Mouse (Mus musculus): ENCODE data around the gene Ptpn22.
A peak's percentile ranks its signal among the peaks of the same experiment; 100 is the strongest.
"Not testable (repeated sequence)": the region's sequence is repeated elsewhere in the genome, so short reads cannot be mapped to it uniquely, and the experiment has no call there.

The Ptpn22 gene

DNA sequence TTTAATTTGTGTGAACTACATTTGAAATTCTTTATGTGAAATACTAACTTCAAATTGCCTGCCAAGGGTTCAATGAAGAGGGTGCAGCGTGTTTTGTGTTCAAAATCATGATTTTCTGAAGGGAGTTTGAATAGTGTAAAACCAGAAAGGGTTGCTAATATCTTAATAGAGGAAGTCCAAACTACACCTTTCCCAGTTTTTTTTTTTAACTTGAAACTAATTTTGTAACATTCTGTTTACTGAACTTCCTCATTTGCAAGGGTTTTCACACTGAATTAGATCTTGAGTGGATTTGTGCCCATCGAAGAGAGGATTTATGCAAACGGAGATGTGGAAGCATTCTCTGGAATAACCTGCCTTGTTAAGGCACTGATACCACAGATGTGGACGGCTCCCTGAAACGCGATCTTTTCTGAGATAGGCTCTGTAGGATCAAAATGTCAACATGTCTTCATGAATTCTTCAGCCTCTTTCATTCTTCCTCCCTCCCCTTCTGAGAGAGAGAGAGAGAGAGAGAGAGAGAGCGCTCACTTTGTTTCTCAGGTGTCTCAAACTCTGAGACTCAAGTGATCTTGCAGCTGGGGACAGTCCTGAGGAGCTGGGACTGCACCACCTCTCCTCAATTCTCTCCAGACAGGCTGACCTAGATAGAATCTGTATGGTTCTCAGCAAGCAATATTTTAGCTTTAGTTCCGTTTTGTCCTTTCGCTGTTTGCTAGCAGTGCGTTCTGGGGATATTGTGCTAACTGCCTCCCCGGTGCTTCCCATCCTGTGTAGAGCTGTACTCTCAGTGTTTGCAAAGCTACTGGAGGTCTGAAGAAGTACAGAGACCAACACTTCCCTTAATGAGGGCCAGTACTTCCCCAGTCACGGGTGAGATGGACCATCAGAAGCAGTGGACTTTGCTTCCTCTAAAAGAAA is at the start of gene Ptpn22:
Ptpn22 (plus strand) TSS at position 915 of the 921 bp plus-strand sequence.
- no peak for DNase-seq (ENCODE audit: low spot score in 2 of 2)

DNA sequence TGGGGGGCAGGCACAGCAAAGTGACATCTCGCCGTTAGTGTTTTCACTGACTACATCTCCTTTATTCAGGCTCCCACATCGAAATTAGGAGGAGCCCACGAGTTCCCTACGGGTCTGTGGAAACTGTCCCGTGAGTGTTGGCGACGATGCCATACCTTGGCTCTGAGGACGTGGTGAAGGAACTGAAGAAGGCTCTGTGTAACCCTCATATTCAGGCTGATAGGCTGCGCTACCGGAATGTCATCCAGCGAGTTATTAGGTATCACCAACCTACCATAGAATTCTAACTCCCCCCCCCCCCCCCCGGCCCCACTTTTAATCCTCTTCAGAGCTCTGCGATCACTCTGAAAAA is 49.8 kb upstream of the Ptpn22 start:
- no peak for DNase-seq (ENCODE audit: low spot score in 2 of 2)

DNA sequence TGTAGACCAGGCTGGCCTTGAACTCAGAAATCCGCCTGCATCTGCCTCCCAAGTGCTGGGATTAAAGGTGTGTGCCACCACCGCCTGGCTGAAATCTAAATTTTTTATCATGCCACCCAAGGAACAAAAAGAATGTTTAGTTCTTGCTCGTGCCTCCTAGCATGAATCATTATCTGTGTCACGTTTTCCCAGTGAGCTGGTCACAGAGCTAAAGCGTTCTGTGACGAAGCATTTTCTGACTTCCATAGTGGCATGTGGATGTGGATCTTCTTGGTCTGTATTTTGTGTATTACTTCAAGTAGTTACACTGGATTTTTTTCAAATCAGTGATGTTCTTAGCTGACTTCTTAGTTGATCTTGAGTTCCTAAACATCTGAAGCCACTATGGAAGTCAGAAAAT is 48.6 kb upstream of the Ptpn22 start:
- DNase-seq (ENCODE audit: low spot score in 2 of 2): no peak

DNA sequence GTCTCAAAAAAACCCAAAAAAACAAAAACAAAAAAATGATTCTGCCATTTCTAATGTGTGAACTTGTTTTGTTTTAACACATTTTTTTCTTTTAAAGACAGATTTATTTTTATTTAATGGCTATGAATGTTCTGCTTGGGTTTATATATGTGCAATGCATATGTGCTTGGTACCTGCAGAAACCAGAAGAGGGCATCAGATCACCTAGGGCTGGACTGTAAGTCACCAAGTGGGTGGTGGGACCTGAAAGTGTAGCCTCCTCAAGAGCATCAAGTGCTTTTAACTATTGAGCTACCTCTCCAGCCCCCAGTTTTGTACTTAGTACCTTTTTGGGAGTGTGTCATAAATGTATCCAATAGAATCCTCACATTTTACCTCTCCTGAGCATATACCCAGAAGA is 32.0 kb upstream of the Ptpn22 start:
- no peak for DNase-seq (ENCODE audit: low spot score in 2 of 2)

DNA sequence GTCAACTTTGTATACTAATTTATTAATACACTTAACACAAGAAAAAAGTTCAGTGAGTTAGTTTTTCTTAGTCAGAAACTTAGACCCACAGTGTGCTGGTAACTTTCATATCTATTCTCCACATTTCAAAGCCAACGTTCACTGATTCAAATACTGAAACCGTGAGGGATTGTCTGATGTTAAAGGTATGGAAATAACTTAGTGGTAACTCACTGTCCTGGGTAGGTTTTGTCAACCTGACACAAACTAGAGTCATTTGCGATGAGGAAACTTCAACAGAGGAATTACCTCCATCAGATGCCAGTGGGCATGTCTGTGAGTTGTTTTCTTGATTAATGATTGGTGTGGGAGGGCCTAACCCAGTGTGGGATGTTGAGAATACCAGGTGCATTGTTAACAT is 30.6 kb upstream of the Ptpn22 start:
- DNase-seq (ENCODE audit: low spot score in 2 of 2): no peak

DNA sequence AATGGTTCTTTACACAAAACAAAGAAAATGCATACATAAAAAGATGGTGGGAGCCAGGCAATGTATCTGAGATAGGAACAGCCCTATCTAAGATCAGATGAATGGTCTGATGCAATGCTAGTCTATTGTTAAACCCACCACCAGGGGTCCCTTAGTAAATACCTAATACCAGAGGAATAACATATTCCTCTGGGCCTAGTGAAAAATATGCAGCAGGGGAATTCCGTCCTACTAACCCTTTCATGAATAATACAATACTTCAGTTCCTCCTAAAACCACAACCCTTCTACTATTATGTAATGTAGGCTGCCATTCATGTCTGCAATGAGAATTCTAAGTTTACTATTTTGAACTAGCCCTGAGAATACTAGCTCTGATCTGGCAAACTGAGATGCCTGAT is 28.9 kb upstream of the Ptpn22 start:
- DNase-seq (ENCODE audit: low spot score in 2 of 2): not testable (repeated sequence)

DNA sequence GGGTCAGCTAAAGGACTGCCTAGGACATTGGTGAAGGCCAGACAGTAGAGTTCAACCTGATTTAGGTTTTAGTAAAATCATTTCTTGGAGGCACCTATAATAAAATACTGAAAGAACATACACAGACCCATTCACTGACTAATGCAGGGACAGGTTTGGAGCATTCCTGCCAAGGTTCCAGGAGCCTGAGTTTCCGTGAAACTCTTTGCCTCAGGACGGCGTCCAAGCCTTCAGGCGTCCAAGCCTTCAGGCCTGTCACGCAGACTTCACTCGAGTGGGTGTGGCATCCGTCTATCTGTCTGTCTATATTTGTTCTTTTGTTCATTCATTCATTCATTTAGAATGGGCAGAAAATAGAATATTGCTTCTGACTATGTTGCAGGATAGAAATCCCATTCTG is 28.4 kb upstream of the Ptpn22 start:
- DNase-seq (ENCODE audit: low spot score in 2 of 2): no peak

DNA sequence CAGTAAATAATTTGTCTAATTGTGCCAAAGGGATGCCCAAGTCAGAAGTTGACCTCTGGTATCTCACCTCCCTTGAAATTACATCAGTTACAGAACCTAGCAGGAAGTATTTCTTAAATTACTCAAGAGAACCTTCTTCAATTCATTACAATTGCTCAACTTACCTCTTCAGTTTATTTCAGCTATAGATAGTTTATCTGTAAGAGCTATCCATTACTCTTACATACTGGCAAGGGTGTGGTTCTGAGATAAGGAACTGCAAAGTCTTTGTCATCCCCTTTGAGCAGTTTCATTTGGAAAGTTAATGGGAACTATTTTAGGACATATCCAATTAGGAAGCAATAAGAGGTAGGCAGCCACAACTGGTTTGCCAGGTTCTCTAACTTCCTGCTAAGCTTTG is 27.2 kb upstream of the Ptpn22 start, which contains the start of gene Bcl2l15:
Bcl2l15 (plus strand) TSS at position 176 of the 400 bp plus-strand sequence.
- DNase-seq (ENCODE audit: low spot score in 2 of 2): no peak

DNA sequence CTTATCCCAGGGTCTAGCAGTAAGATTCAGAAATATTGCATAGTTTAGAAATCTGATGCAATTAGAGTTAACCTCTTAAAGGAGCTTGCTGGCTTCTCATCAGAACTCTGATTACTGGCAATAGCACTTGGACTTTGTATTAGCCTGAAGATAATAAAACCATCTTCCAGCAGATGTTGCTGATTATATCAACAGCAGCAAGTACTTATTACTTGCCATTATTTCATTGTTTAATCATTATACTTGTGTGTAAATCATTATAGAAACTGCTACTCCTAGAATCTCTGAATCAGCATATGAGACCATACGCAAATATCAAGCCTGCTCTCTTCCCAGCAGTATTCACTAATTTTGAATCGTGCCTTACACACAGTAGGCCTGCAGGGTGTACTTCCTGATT is 25.6 kb upstream of the Ptpn22 start:
- DNase-seq (ENCODE audit: low spot score in 2 of 2): no peak

DNA sequence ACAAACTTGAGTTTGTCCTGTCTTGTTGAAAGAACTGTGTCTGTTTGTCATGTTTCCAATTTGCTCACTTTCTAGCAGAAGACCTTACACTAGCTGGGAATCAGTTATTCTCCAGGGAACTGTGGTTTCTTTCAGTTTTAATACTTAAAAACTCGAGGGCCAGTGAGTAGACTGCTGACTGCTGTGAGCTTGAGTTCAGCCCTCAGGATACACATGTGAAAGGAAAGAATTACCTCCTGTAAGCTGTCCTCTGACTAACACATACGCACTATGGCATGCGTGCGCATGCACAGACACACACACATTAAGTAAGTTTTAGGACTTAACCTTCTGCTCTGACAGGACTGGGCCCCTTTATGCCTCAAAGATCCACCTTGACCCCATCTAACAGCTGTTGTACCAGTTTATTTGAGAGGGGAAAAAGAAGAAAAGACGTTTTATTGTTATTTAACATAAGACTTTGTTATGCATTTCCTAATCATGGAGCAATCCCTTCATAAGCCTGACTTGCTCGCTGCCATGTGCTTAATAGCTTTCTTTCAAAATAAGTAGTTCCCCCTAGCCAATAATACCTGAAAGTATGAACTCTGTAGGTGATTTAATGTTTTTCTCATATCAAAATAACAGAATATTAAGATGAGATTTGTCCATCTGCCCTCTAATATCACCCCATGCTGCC is 24.2 kb upstream of the Ptpn22 start:
- no peak for DNase-seq (ENCODE audit: low spot score in 2 of 2)

DNA sequence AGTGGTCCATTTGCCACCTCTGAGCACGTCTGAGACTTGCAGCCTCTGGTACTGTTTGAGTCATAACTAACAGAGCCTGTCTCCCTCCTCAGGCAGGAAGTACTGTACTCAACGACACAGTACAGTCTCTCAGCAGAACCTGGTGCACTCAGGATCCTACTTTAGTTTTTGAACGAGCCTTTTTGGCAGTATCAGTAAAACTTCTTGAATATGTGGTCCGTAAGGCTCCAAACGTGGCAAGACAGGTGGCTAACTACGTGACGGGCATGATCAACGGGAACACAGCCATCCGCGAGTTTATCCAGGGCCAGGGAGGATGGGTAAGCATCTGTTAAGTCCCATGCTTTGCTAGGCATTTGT is 23.7 kb upstream of the Ptpn22 start:
- DNase-seq (ENCODE audit: low spot score in 2 of 2): no peak

DNA sequence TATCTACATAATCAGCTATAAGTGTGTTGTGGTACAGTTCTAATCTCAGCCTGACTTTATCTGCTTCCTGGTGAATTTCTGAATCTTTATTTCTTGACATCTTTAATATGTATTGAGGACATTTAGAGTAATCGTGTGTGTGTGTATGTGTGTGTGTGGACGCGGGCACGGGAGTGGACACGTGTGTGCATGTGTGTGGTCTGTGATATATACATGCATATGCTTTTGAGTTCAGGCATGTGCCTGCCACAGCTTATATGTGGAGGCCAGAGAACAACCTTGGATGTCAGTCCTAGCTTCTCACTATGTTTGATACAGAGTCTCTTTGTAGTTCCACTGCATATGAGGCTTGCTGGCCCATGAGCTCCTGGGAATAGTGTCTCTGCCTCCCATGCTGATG is 23.1 kb upstream of the Ptpn22 start:
- no peak for DNase-seq (ENCODE audit: low spot score in 2 of 2)

DNA sequence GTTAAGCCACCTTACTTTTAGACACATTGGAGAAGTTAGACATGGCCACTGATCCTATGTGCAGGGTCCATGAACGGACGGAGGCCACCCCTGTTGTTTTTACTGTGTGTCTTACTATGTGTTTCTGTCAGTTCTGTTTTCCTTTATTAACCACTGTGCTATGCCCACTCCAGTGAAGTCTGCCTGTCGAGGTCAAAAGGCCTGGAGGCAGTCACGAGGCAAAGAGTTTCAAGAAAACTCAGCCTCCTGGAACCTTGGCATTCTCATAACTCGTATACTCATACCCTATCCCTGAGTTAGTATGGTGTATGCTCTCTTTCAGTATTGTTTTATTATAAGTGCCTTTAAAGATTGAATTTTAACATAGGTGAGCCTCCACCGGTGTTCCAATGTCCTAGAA is 19.9 kb upstream of the Ptpn22 start:
- no peak for DNase-seq (ENCODE audit: low spot score in 2 of 2)

DNA sequence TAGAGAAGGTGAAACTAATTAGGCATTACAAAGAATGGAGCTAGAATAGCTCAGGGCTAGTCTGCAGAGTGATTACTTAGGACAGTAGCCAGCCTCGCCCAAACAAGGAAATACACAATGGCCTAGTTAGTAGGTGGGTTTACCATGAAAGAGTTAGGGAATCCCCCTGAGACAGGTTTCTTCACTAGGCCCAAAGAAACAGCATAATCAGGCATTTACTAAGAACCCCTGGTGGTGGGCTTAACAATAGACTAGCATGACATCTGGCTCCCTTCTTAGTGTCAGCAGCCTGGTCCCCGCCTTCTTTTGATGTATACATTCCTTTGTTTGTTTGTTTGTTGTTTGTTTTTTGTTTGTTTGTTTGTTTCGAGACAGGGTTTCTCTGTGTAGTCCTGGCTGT is 19.4 kb upstream of the Ptpn22 start:
- not testable (repeated sequence) for DNase-seq (ENCODE audit: low spot score in 2 of 2)

DNA sequence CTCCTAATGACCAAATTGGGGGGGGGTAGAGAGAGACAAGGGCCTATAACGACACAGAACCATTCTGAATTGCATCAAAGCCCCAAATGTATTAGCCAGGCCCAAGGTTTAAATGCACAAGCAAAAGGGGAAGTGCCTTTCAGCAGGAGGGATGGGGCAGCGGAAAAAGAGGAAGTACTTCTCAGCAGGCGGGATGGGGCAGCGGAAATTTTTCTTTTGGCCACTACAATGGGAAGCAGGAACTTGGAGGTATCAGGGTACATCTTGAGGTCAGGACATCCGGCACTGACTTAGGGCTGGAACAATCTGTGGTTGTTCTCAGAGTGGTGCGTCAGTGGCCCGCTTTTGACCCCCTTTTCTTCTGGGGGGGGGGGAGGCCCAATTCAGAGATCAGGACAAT is 18.6 kb upstream of the Ptpn22 start:
- not testable (repeated sequence) for DNase-seq (ENCODE audit: low spot score in 2 of 2)

DNA sequence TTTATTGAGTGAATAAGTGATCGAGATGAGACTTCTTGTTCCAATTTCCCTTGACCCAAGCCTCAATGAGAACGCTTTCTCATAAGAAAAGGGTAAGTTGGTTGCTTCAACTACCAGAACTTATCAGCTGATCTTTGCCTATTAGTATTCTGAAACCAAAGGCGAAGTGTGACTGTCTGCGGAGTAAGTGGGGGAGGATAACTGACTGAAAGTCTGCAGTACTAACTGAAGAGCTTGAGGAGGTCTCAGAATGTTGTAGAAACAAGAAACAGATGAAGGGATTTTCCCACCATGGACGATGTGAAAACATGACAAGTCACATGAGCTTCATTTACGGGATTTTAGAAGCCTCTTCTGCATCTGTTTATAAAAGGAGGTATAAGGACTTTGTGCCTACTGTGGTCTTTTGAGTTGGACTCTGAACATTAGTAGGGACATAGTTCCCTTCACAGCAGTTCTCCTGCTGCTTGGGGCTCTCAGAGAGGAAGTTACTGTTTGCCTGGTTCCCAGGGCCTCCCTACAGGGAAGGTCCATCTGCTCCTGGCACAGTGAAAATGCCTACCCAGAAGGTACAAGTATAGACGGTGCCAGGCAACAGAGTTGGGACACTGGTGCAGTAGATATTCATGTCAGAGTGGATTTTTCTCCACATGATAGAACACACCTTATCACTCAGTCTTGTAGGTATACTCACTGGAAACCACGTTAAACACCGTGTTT is 8.8 kb upstream of the Ptpn22 start:
- DNase-seq (ENCODE audit: low spot score in 2 of 2): no peak

DNA sequence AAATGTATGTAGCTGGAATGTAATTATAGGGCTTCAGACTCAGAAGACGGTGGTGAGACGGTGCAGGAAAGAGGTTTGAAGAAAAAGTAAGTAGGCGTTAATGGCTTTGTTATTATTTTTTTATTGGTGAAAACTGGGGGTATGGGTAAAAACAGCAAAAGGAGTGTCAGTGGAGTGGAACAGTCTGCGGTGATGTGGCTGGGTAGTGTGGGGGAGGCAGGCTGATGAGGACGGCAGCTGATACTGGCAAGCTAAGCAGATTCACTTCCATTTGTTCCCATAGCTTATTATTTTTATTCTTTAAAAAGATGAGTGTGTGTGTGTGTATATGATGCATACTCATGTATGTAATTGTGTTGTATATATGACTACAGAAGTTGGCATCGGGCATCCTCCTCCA is 8.1 kb upstream of the Ptpn22 start:
- no peak for DNase-seq (ENCODE audit: low spot score in 2 of 2)

DNA sequence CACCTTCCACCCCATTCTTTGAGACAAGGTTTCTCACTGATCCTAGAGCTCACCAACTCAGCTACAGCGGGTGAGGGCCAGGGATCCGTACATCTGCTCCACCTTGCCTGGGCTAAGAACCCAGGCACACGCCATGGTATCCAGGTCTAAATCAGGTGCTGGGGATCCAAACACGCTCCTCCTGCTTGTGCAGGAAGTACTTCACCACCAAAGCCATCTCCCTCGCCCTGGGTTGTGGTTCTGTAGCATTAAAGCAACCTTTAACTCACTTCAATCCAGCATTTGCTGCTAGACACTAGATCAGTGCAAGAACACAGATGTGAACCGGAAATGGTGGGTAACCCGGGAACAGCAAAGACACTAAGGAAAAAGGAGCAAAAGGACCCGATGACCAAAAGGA is 7.7 kb upstream of the Ptpn22 start:
- no peak for DNase-seq (ENCODE audit: low spot score in 2 of 2)

DNA sequence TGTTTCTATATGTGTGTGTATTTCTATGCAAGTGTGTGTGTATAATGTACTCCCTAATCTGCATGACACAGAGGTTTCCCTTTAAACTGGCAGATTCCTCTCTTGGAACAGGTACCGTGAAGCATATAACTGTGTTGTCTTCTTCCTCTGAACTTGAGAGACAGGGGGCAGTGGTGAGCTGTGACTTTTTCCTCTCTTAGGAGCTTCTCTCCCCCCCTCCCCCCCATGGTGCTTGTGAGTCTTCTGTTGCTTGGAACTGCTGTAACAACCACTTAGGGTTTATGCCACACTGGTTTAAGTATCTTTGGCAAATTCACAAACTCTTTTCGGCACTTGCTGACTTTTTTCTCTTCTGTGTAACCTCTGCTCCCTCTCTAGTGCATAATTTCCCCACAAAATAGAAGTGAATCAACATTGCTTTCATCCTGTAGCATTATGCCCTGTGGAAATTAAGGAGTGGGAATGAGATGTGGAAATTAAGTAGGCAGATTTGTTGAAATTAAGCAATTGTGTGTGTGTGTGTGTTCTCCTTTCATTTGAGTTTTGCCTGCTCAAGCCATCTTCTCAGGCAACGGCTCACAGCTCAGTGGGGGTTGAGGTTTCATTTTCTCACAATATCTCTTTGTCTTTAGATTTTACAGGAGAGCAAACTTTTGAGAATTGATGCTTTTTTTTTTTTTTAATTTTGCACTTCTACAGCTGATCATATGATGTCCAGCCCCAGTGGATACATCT is 6.9 kb upstream of the Ptpn22 start:
- DNase-seq (ENCODE audit: low spot score in 2 of 2): peak in 1 of 2 experiments; percentile 31

DNA sequence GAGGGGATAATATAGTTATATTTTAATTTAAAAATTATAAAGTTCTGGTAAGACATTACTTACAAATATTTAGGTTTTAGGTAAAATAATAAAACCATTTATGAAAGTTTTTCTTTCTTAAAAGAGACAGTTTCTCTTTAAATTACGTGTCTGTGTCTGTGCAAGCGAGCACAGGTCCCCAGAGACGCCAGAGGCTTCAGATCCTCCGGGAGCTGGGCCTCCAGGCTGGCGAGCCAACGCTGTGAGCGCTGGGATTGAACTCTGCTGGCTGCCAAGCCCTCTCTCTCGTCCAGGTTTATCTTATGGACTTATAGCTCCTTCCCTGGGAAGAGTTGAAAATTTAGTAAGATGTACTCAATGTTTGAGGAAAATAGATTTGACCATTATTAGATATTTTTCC is 5.8 kb upstream of the Ptpn22 start:
- no peak for DNase-seq (ENCODE audit: low spot score in 2 of 2)

DNA sequence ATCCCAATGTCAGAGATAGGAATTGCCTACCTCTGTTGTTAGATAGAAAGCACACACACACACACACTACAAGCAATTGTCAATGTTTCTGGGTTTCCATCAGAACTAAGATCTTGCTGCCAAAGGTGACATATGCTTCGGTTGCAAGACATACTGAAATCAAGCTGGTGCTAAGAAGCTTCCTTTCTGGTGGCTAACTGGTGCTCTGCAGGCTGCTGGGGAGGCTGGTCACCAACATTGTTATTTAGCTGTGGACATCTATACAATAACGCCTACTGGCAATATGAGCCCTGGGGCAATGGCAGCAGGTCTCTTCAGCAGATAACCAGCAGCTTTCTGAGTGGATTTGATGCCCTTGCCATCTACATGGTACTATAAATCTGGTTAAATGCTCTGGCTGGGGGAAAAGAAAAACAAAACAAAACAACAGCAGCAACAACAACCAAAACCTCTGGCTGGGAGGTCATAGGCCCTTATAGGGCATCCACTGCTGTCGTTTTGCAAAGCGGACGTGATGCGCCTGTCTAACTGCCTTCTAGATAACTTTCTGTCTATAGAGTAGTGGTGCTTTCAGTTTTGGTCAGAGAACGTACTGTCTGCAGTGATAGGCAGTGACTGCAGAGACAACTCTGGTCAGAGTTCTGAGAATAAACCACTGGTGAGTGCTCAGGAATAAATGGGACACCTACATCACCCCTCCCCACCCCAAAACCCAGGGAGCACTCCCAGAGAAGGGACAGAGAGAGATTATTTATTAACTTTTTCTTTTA is 2.4 kb upstream of the Ptpn22 start:
- no peak for DNase-seq (ENCODE audit: low spot score in 2 of 2)
